ENCODE assay signal across 8 mouse cellular contexts in genomic region chr11:32238093-32238860, GRCm38 (mm10). TPM values are rescaled to one million over a fixed set of nuclear protein-coding genes. Genes with fewer than 3 reads are reported as not detected.
DNase-seq lines count a peak whose midpoint lies in the region; ATAC-seq and TF ChIP-seq lines count a peak whose summit lies in the region.
"Had no signal": no experiment of that assay in that cellular context is flagged by ENCODE, and none has a peak within 500 bp of the region (broad histone marks: within the 10 kb centered on the region; RNA-seq: fewer than 3 reads in every experiment).

No protein-coding gene starts in this region.

- WGBS in forebrain, embryonic 11.5 days = 67% methylated on average over 5 of the region's 5 CpGs

- no peak overlapping the region for H3K4me2 ChIP-seq in forebrain, embryonic 11.5 days (ENCODE audit: low read depth, low read length, severe bottlenecking)

- H3K4me1 ChIP-seq in G1E (ENCODE audit: insufficient read depth, low read depth, low read length) = peaks cover 33% of the 10 kb centered on the region
- no peaks in the 10 kb centered on the region for H3K4me1 ChIP-seq in forebrain, embryonic 11.5 days (replicated peaks; ENCODE audit: control insufficient read depth, insufficient read depth, low read length)

- H3K9ac ChIP-seq in forebrain, embryonic 11.5 days (ENCODE audit: low read length) = no peak overlapping the region

- no peak overlapping the region for H3K4me3 ChIP-seq in G1E (ENCODE audit: low read depth, low read length)
- no peak overlapping the region for H3K4me3 ChIP-seq in forebrain, embryonic 11.5 days (ENCODE audit: low read depth, low read length)

- ATAC-seq in G1E (ENCODE audit: extremely low read depth, insufficient number of reproducible peaks, low FRiP score, poor library complexity, severe bottlenecking) = 0 out of 2 replicates have a peak, but pooled peaks have one; percentile 52
- ATAC-seq in forebrain, embryonic 11.5 days (replicated peaks; ENCODE audit: low FRiP score) = peak; percentile 73
- peak; percentile 81 to 90 for ATAC-seq in hematopoietic stem cell, adult 5-6 weeks (replicated peaks in 1 of 2; ENCODE audit: insufficient read depth in 1 of 2, low FRiP score in 2 of 2, low TSS enrichment in 1 of 2, low read depth in 1 of 2, poor library complexity in 2 of 2, severe bottlenecking in 2 of 2)

- no peak overlapping the region for H3K27ac ChIP-seq in forebrain, embryonic 11.5 days (ENCODE audit: low read depth, low read length)

- peaks cover 99% of the 10 kb centered on the region for H3K36me3 ChIP-seq in G1E (replicated peaks)
- no peaks in the 10 kb centered on the region; the same call in 1 of the 2 replicates for H3K36me3 ChIP-seq in forebrain, embryonic 11.5 days (ENCODE audit: control insufficient read depth, insufficient read depth, low read length)

- peak; percentile 96 for TF ChIP-seq CTCF in G1E (IDR thresholded peaks at IDR 0.05; ENCODE audit: low read depth, low read length)

- DNase-seq in G1E (ENCODE audit: low spot score) = no peak
- DNase-seq in brain, adult 2 months (ENCODE audit: low read depth, low spot score) = peak; percentile 86
- peak; percentile 83 for DNase-seq in forebrain, embryonic 11.5 days (ENCODE audit: low spot score)
- DNase-seq in layer of hippocampus, postnatal 25 days (ENCODE audit: extremely low spot score in 1 of 2, low spot score in 1 of 2) = peak; percentile 73 to 74
- DNase-seq in lung, postnatal 4 days = peak; percentile 68 to 82
- DNase-seq in right cerebral cortex, postnatal 25 days = peak; percentile 69

- no peaks in the 10 kb centered on the region for H3K27me3 ChIP-seq in G1E (ENCODE audit: insufficient read depth, low read length)
- no peaks in the 10 kb centered on the region for H3K27me3 ChIP-seq in forebrain, embryonic 11.5 days (ENCODE audit: control insufficient read depth, insufficient read depth, low read length)

- H3K9me3 ChIP-seq in G1E (replicated peaks) = no peaks in the 10 kb centered on the region
- no peaks in the 10 kb centered on the region for H3K9me3 ChIP-seq in forebrain, embryonic 11.5 days (ENCODE audit: control insufficient read depth, low read length)

RNA-seq across cellular contexts. Expression of gene Mpg, which starts 12.0 kb away (rescaled TPM):
- total RNA-seq in G1E (2014; fragmentation: Nextera tagmentation) = 13.7 and 22.0 TPM in 2 replicates
- 12.7 and 17.0 TPM in 2 replicates for total RNA-seq in G1E (2017)
- 13.4 and 14.2 TPM in 2 replicates for polyA plus RNA-seq in G1E (2012)
- polyA plus RNA-seq in forebrain, embryonic 11.5 days (2014; fragmentation: Nextera tagmentation; extraction: Ambion mirVana) = 27.7 and 28.0 TPM in 2 replicates
- 10.4 and 14.6 TPM in 2 replicates for total RNA-seq in hematopoietic stem cell, adult 5-6 weeks (2017)
- 10 to 100 TPM; 18.1 to 19.9 TPM for total RNA-seq in layer of hippocampus, postnatal 25 days (2021)

RNA-seq across cellular contexts. Expression of gene Rhbdf1, which starts 16.2 kb away (rescaled TPM):
- total RNA-seq in G1E (2014; fragmentation: Nextera tagmentation) (0.19 and 0.30 TPM in 2 replicates), G1E (2017) (0.46 and 2.5 TPM in 2 replicates)
- polyA plus RNA-seq in G1E (2012) = 0.91 and 2.1 TPM in 2 replicates
- polyA plus RNA-seq in forebrain, embryonic 11.5 days (2014; fragmentation: Nextera tagmentation; extraction: Ambion mirVana) = 20.4 and 21.3 TPM in 2 replicates
- total RNA-seq in hematopoietic stem cell, adult 5-6 weeks (2017) = 7.0 and 7.5 TPM in 2 replicates
- 10 to 100 TPM; 14.0 to 18.3 TPM for total RNA-seq in layer of hippocampus, postnatal 25 days (2021)

RNA-seq across cellular contexts. Expression of gene Nprl3, which starts 29.2 kb away (rescaled TPM):
- total RNA-seq in G1E (2014; fragmentation: Nextera tagmentation) (90.6 and 121 TPM in 2 replicates), G1E (2017) (26.3 and 27.0 TPM in 2 replicates)
- 106 and 134 TPM in 2 replicates for polyA plus RNA-seq in G1E (2012)
- polyA plus RNA-seq in forebrain, embryonic 11.5 days (2014; fragmentation: Nextera tagmentation; extraction: Ambion mirVana) = 41.6 and 44.5 TPM in 2 replicates
- 20.3 and 24.1 TPM in 2 replicates for total RNA-seq in hematopoietic stem cell, adult 5-6 weeks (2017)
- total RNA-seq in layer of hippocampus, postnatal 25 days (2021) = 10 to 100 TPM; 49.1 to 67.0 TPM

RNA-seq across cellular contexts. Expression of gene Snrnp25, which starts 33.1 kb away (rescaled TPM):
- 9.2 and 20.0 TPM in 2 replicates for total RNA-seq in G1E (2014; fragmentation: Nextera tagmentation)
- total RNA-seq in G1E (2017) = 62.5 and 68.7 TPM in 2 replicates
- polyA plus RNA-seq in G1E (2012) = 65.6 and 74.4 TPM in 2 replicates
- 86.2 and 92.7 TPM in 2 replicates for polyA plus RNA-seq in forebrain, embryonic 11.5 days (2014; fragmentation: Nextera tagmentation; extraction: Ambion mirVana)
- 50.8 and 51.0 TPM in 2 replicates for total RNA-seq in hematopoietic stem cell, adult 5-6 weeks (2017)
- 10 to 100 TPM; 21.2 to 26.9 TPM for total RNA-seq in layer of hippocampus, postnatal 25 days (2021)

RNA-seq across cellular contexts. Expression of gene Hba-x, which starts 37.9 kb away (rescaled TPM):
- total RNA-seq in G1E (2014; fragmentation: Nextera tagmentation) = not detected in 2 replicates
- total RNA-seq in G1E (2017) = not detected in 2 replicates
- polyA plus RNA-seq in G1E (2012) = 0.09 TPM in 1 of 2 replicates, not detected in the other
- polyA plus RNA-seq in forebrain, embryonic 11.5 days (2014; fragmentation: Nextera tagmentation; extraction: Ambion mirVana) = 3,449 and 3,516 TPM in 2 replicates
- total RNA-seq in hematopoietic stem cell, adult 5-6 weeks (2017) = not detected in 2 replicates
- not detected for total RNA-seq in layer of hippocampus, postnatal 25 days (2021)
- total RNA-seq: gastrocnemius, postnatal 4 days had no signal
